Mouse (Mus musculus) C2C12 (cell line): ENCODE results near the gene Tmem127.

Experiments used
- CTCF ChIP-seq: IDR thresholded peaks from one replicate; pipeline ENCODE4 v1.5.1; 2011; ENCODE audit not compliant: control insufficient read depth, insufficient read depth, insufficient read length
- USF1 ChIP-seq: IDR thresholded peaks from one replicate; pipeline ENCODE4 v1.6.1; 2011; ENCODE audit warnings: low read depth, mild to moderate bottlenecking, control low read depth, moderate library complexity

- TF ChIP-seq CTCF (no peak), USF1 (no peak)
Measured at GRCm38 (mm10) chr2:127271042-127271515, 23.4 kb downstream of the Tmem127 start.
